Mouse (Mus musculus) heart, postnatal 0 days (tissue): Measurements from ENCODE around the gene Iqcf4.

Experiments used
- CTCF ChIP-seq: IDR thresholded peaks from 2 replicates; pipeline ENCODE4 v1.5.1; 2016; ENCODE audit warnings: antibody characterized with exemption, control low read depth, low read depth
- EP300 ChIP-seq: IDR thresholded peaks from 2 replicates; pipeline ENCODE4 v1.6.1; 2016; ENCODE audit warnings: antibody characterized with exemption, low read depth

DNA sequence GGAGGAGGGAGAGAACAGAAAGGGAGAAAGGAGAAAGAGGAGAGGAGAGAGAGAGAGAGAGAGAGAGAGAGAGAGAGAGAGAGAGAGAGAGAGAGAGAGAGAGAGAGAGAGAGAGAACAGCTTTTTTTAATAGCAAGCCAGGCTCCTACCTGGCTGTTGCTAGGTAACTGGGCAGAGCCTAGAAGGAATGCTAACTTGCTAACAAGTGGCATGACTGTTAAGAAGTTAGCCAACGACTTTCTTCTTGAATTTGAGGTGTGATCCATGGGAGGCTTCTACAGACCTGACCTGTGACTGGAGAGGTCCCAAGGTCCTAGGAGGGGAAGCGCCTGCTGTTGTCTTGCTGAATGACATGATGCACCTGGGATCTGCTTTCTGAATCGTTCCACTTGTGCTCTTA lies 43.8 kb upstream of the Iqcf4 start:
- TF ChIP-seq CTCF: no peak
- no peak for TF ChIP-seq EP300
